Mouse (Mus musculus) activated CD4-positive, CD25-positive, alpha-beta regulatory T cell, adult 4 months (primary cell): Measurements from ENCODE around the gene Slc5a10. TPM values are rescaled to one million over a fixed set of nuclear protein-coding genes. Genes with fewer than 3 reads are reported as not detected.
"Not testable (repeated sequence)": the region's sequence is repeated elsewhere in the genome, so short reads cannot be mapped to it uniquely, and the experiment has no call there.

ENCODE experiments used
- ATAC-seq: one replicate; pipeline ENCODE4 v1.8.0; 2017
- polyA plus RNA-seq, 2 experiments: library from polyadenylated mRNA; unstranded; fragments of 100-300 nt; shearing (Covaris generic); gene quantifications; one replicate each; pipeline ENCODE4 v1.2.1; 2017

Slc5a10 gene
- polyA plus RNA-seq, 2 experiments from 2014 or later: not detected

DNA sequence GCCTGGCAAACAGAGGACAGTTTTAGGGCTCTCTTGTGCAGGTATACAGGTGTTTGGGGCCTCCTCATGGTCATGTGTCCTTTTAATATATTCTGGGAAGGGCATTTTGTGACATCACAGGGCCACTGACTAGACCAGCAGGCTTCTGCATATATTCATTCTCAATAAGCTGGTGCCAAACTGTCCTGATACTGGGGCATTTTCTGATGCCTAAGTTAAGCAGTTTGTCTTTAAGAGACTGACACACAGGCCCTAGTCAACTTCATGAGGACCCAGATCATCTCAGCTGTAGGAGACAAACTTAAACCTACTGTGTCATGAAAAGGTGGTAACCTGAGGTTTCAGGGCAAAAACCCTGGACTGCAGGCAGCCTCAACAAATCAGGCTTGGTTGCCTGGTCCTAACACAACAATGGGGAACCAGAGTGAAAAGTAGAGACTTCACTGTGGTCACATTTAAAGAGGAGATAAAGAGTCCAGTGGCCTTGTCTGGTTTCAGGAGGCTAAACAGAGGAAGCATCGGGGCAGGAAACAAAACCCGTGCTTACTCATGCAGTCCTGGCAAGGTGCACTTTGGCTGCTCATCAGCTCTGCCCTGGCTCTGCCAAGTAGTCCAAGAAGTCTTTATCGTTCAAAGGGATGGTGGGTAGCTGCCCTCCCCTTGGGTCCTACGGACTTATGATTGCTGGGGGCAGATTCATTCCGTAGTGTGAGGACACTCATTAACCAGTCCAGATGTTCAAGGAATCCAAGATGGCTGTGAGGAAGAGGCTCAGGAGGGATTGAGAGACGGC, 72.5 kb downstream of the Slc5a10 start:
- ATAC-seq: no peak

GRCm38 (mm10) chr11:61647110-61647910, 73.3 kb downstream of the Slc5a10 start:
- ATAC-seq: peak; percentile 64

DNA sequence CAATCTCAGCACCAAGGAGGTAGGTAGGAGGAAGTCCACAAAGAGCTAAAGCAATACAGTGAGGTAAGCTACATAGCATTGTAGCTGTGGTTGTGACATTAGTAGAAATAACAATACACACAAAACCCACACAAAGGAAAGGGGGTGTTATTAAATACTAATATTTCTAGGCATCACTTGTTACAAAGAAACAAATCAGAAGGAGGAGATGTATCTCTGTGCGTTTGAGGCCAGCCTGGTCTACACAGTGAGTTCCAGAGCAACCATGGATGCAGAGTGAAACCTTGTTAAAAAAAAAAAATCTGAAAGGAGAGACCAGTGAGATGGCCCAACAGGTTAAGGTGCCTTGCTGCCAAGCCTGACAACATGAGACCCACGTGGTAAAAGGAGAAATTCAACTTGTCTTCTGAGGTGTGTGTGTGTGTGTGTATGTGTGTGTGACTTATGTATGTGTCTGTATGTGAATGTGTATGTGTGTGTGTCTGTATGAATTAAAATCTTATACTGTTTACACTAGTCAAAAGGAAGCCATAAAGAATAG, 74.1 kb downstream of the Slc5a10 start:
- no peak for ATAC-seq

GRCm38 (mm10) chr11:61645357-61645857, 75.2 kb downstream of the Slc5a10 start:
- no peak for ATAC-seq

DNA sequence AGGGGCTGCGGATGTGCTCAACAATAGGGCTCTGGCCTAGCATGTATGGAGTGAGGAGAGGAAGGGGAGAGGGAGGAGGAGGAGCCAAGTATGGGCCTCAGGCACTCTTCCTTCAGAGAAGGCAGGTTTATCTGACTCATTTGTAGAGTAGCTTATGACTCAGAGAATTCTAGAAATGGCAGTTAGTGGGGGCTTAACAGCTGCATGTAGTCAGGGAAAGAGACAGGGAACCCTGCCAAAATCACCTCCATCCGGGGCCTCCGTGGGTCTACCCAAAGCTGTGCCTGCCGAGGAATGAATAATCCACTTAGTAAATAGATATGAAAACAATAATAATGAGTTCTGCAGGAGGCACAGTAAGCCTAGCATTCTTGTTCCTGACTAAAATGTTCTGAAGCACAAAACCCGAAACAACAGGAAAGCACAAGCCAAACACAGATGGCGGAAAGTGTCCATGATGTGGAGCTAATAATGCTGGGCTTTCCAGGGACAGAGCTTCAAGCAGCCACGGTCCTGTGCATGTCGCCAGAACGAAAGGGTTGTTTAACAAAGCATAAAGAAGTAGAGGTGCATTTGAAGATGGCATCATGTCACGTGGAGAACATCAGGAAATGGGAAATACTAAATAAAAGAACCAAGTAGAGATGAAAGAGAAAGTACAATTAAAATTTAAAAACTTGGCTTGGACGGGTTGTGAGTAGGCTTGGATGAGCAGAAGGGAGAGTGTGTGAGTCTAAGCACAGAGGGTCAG, 75.9 kb downstream of the Slc5a10 start:
- peak; percentile 48 for ATAC-seq

DNA sequence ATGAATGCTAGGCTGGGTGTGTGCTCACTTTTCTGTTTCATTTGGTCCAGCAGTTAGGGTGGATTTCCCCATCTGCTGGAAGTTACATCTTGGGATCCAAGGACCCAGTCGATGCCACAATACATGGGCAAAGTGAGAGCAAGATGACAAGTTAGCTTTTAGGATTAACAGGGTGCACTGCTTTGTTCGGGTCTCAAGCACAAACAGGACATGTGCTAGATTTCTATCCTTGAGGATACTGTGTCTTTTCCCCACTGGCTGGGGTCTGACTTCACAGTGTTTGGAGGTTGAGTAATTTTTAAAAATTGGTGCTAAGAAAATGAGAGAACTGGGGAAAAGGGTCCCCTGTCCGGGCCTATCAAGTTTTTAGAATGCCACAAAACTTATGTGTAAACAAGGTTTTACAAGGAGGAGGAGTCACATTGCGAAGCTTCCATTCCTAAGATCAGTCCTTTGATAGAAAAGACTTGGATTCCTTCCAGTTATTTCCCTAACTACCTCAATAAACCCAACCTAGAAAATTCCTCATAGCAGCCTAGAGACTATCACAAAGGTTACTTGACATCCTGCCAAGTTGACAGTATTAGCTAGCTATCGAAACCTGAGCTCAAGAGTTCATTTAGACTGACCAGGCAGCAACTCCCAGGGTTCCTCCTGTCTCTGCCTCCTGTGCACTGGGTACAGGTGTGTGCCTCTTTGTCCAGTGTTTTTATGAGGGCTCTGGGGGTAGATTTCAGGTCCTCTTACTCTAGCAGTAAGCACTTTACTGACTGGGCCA, 77.3 kb downstream of the Slc5a10 start:
- no peak for ATAC-seq

GRCm38 (mm10) chr11:61642106-61642505, 78.5 kb downstream of the Slc5a10 start:
- ATAC-seq: no peak

GRCm38 (mm10) chr11:61640585-61640984, 80.0 kb downstream of the Slc5a10 start:
- not testable (repeated sequence) for ATAC-seq

DNA sequence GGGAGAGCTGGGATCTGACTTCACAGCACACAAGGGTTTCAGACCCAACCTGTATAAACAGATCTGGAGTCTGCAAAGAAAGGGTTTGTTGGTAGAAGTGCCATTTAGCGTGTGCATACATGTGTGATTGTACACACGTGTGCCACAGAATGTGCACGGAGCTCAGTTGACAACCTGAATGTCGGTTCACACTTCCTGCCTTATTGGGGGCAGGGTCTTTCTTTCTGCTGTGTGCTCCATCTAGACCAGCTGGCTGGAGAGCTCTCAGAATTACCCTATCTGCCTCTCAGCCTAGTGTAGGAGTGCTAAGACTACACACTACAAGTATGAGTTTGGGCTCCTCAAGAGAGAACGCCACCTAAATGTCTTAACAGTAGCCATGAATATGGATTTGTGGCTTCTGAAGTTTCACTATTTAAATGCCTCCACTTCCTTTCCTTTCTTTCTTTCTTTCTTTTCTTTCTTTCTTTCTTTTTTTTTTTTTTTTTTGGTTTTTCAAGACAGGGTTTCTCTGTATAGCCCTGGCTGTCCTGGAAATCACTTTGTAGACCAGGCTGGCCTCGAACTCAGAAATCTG, 80.9 kb downstream of the Slc5a10 start:
- no peak for ATAC-seq

- peak; percentile 67 for ATAC-seq
Observed at GRCm38 (mm10) chr11:61638764-61639536, 81.7 kb downstream of the Slc5a10 start.

DNA sequence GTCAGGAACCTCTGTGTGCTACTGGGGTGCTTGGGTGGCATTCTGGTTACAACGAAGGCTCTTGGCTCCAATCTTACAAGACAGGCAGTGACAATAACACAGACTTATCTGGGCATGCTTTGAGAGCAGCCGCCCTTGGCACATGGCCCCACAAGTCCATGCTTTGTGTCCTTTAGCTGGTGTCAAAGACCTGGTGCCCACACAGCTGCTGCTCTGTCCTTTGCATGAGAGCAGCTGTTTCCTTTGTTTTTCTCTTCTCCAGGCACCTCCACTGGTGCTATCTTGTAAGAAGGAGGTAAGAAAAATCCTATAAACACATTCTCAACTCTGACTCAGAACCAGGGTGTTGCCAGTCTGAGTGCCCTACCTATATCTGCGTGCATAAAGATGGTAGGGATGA, 82.8 kb downstream of the Slc5a10 start:
- no peak for ATAC-seq

- no peak for ATAC-seq
Observed at GRCm38 (mm10) chr11:61637413-61637812, 83.2 kb downstream of the Slc5a10 start.

DNA sequence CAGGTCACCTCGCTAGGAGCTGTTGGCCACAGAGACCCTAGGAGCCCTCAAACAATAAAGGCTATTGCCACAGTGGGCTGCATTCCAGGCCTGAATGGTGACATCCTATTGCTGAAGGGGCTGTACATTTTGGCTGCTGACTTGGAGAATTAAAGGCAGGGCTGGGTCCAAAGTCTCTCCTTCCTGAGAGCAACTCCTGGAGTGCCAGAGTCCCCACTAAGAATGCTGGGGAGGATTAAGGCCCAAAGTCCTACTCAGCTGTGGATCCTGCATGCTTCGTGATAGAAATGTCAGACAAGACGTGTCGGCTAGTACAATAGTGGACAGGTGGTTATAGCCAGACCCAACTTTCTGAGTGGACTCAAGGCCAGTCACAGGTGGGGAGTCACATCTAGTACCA, 84.3 kb downstream of the Slc5a10 start:
- ATAC-seq: not testable (repeated sequence)

GRCm38 (mm10) chr11:61629621-61630020, 91.0 kb downstream of the Slc5a10 start:
- no peak for ATAC-seq

GRCm38 (mm10) chr11:61626509-61626908, 94.1 kb downstream of the Slc5a10 start:
- ATAC-seq: no peak

DNA sequence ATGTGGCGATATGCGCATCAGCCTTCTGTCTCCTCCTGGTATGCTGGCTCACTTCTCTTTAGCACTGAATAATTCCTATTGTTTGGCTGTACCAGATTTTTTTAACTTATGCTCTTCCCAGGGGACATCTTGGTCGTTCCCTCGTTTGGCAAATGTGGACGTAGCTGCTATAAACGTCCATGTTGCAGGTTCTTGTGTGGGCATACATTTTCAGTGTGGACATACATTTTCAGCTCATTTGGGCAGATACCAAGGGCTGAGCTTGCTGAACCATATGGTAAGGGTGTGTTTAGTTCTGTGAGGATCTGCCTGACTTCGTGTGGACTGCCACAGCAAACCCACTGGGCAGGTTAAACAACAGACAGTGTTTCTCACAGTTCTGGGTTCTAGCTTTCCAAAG, 95.5 kb downstream of the Slc5a10 start:
- ATAC-seq: no peak
